Mouse (Mus musculus) neural tube, embryonic 13.5 days (tissue): ENCODE measurements around the gene Ccl17. TPM values are rescaled to one million over a fixed set of nuclear protein-coding genes. Genes with fewer than 3 reads are reported as not detected.
"Not testable (repeated sequence)": the region's sequence is repeated elsewhere in the genome, so short reads cannot be mapped to it uniquely, and the experiment has no call there.

Experiments
- ATAC-seq: fragments of 200-750 bp; cut with Nextera tagmentation; 2 replicates; pipeline ENCODE4 v1.8.0; 2017; ENCODE audit warnings: low read depth, mild to moderate bottlenecking, moderate TSS enrichment, moderate library complexity
- H3K27ac ChIP-seq: fragments of 300-500 bp; sonication (generic); replicated peaks from 2 replicates; pipeline ENCODE4 v1.5.1; 2015; ENCODE audit warnings: moderate library complexity, mild to moderate bottlenecking, inconsistent platforms
- H3K27me3 ChIP-seq: fragments of 300-500 bp; sonication (generic); 2 replicates; pipeline ENCODE4 v1.6.1; 2015; ENCODE audit warnings: mild to moderate bottlenecking, inconsistent platforms
- H3K36me3 ChIP-seq: fragments of 300-500 bp; sonication (generic); 2 replicates; pipeline ENCODE4 v1.6.1; 2015; ENCODE audit warnings: mild to moderate bottlenecking, inconsistent platforms
- H3K4me1 ChIP-seq: fragments of 300-500 bp; sonication (generic); replicated peaks from 2 replicates; pipeline ENCODE4 v1.6.1; 2015; ENCODE audit warnings: inconsistent platforms
- H3K4me2 ChIP-seq: fragments of 300-500 bp; sonication (generic); 2 replicates; pipeline ENCODE4 v1.6.1; 2015; ENCODE audit warnings: inconsistent platforms, mild to moderate bottlenecking, moderate library complexity
- H3K4me3 ChIP-seq: fragments of 300-500 bp; sonication (generic); 2 replicates; pipeline ENCODE4 v1.5.1; 2015; ENCODE audit warnings: mild to moderate bottlenecking, inconsistent platforms
- H3K9ac ChIP-seq: fragments of 300-500 bp; sonication (generic); 2 replicates; pipeline ENCODE4 v1.6.1; 2015; ENCODE audit warnings: moderate library complexity, mild to moderate bottlenecking, inconsistent platforms
- H3K9me3 ChIP-seq: fragments of 300-500 bp; sonication (generic); 2 replicates; pipeline ENCODE4 v1.6.1; 2016; ENCODE audit warnings: inconsistent platforms
- WGBS: fragments of 180-500 bp; shearing (Covaris S2); methylation state at CpG from one replicate; pipeline ENCODE4 v1.1.7; 2015; 5-methylcytosine and 5-hydroxymethylcytosine counted together
- polyA plus RNA-seq: library from polyadenylated mRNA; unstranded; fragments of >200 nt; fragmentation: Nextera tagmentation; extraction: Ambion mirVana; gene quantifications from 2 replicates; pipeline ENCODE4 v1.2.1, GENCODE M21; 2015

Gene Ccl17
- polyA plus RNA-seq, 1 experiment from 2014 or later, result not detected

DNA sequence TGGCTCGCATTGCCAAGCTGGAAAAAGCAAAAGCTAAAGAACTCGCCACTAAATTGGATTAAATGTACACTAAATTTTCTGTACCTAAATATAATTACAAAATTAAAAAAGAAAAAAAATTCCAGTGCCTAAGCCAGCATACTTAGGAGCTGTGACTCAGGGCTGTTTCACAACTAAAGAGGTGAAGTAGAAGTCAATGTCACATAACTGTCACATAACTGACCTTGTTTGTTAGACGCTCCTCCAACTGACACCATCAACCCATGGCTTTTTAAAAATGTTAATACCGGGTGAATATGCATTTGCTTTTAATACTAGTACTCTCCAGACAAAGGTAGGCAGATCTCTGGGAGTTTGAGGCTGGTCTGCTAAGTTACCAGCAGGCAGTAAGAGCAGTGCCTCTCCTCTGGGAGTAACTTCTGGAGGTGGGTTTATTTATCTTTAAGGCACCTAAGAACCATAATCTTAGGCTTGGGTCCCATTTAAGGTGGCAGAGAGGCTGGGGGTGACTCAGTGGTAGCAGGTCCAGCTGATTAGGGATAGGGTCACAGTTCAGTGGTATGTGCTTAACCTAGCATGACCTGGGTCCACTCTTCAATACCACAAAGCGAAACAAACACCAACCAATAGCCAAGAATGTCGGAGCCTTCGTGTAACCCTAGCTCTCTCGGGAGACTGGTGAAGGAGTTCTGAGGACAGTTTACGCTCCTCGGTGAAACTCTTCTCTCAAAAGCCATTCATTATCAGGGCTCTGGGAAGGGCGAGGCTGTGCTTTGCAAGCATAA is 26.4 kb downstream of the Ccl17 start:
- WGBS, result 73% methylated on average over 11 of the region's 11 CpGs
- no peaks in the 10 kb centered on the region for H3K9me3 ChIP-seq
- H3K4me1 ChIP-seq, result peaks cover 27% of the 10 kb centered on the region
- H3K36me3 ChIP-seq, result peaks cover 9% of the 10 kb centered on the region
- ATAC-seq, result no peak
- H3K27me3 ChIP-seq, result no peaks in the 10 kb centered on the region
- H3K27ac ChIP-seq, result no peak overlapping the region
- H3K9ac ChIP-seq, result peak overlapping the region; percentile 91
- peak overlapping the region; percentile 77 for H3K4me3 ChIP-seq
- H3K4me2 ChIP-seq, result peak overlapping the region; percentile 95

- H3K27ac ChIP-seq, result peak within 1 kb of the TSS; percentile 94
- H3K9me3 ChIP-seq, result no peaks in the 10 kb centered on the region
- H3K36me3 ChIP-seq, result 0 out of 2 replicates have a peak, but pooled peaks cover 6% of the 10 kb centered on the region
- H3K4me1 ChIP-seq, result peaks cover 27% of the 10 kb centered on the region
- H3K4me2 ChIP-seq, result peak within 1 kb of the TSS; percentile 95
- peak within 1 kb of the TSS; percentile 91 for H3K9ac ChIP-seq
- under 1% methylated on average over 82 of the region's 82 CpGs for WGBS
- no peaks in the 10 kb centered on the region for H3K27me3 ChIP-seq
- peak within 1 kb of the TSS; percentile 77 for H3K4me3 ChIP-seq
- peak; percentile 98 for ATAC-seq
Observed at GRCm38 (mm10) chr8:94837662-94838574, 27.7 kb downstream of the Ccl17 start, which contains the start of the genes Coq9 and Ciapin1. Gene Coq9 (plus strand): TSS chr8:94838321. Gene Ciapin1 (minus strand): TSS chr8:94838358.

GRCm38 (mm10) chr8:94838600-94838999 is 28.3 kb downstream of the Ccl17 start:
- Histone ChIP-seq H3K9me3 (no peaks in the 10 kb centered on the region), H3K27ac (peak overlapping the region; percentile 94), H3K27me3 (no peaks in the 10 kb centered on the region), H3K4me3 (peak overlapping the region; percentile 77), H3K4me1 (peaks cover 27% of the 10 kb centered on the region), H3K9ac (peak overlapping the region; percentile 91), H3K36me3 (peaks cover 12% of the 10 kb centered on the region; the same call in 1 of the 2 replicates), H3K4me2 (peak overlapping the region; percentile 95)
- peak; percentile 72 for ATAC-seq
- WGBS, result under 1% methylated on average over 24 of the region's 24 CpGs

DNA sequence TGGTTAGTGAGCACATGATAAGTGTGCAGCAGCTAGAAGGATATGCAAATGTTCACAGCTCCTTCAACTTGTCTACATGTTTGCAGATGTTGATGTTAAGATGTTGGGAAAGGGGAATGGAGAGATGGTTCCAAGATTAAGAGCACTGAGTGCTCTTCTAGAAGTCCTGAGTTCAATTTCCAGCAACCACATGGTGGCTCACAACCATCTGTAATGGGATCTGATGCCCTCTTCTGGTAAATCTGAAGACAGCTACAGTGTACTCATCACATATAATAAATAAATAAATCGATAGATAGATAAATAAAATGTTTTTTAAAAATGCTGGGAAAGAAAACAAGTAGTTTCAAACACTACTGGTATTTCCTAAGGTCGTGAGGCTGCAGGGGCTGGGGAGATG is 30.9 kb downstream of the Ccl17 start:
- no peak overlapping the region for H3K4me3 ChIP-seq
- H3K4me1 ChIP-seq, result peaks cover 21% of the 10 kb centered on the region
- no peak overlapping the region for H3K4me2 ChIP-seq
- H3K36me3 ChIP-seq, result peaks cover 33% of the 10 kb centered on the region
- 63% methylated on average over 2 of the region's 2 CpGs for WGBS
- no peaks in the 10 kb centered on the region for H3K9me3 ChIP-seq
- no peak overlapping the region for H3K27ac ChIP-seq
- H3K27me3 ChIP-seq, result no peaks in the 10 kb centered on the region
- ATAC-seq, result no peak
- no peak overlapping the region for H3K9ac ChIP-seq

DNA sequence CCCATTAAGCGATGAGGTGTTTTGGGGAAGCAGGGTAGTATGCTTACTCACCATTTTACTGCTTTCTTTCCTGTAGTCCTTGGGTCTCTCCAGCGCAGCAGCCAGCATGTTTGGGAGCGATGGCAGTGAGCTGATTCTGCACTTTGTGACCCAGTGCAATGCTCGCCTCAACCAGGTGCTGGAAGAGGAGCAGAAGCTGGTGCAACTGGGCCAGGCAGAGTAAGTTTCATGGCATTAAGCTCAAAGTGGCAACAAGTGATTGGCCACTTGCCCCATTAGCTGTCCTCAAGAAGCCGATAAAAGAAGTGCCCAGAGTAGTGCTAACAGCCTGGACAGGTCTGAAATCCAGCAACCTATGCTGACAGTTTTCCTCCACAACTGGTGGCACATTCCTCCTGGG is 39.8 kb downstream of the Ccl17 start:
- H3K9me3 ChIP-seq, result no peaks in the 10 kb centered on the region
- no peak overlapping the region for H3K4me2 ChIP-seq
- no peak overlapping the region for H3K9ac ChIP-seq
- no peaks in the 10 kb centered on the region for H3K4me1 ChIP-seq
- peaks cover 89% of the 10 kb centered on the region for H3K36me3 ChIP-seq
- no peak overlapping the region for H3K4me3 ChIP-seq
- H3K27ac ChIP-seq, result no peak overlapping the region
- 93% methylated on average over 5 of the region's 5 CpGs for WGBS
- H3K27me3 ChIP-seq, result no peaks in the 10 kb centered on the region
- ATAC-seq, result no peak

GRCm38 (mm10) chr8:94854761-94855160 is 44.5 kb downstream of the Ccl17 start:
- Histone ChIP-seq H3K36me3 (peaks cover 51% of the 10 kb centered on the region), H3K4me1 (peaks cover 19% of the 10 kb centered on the region)
- WGBS, result 86% methylated on average over 11 of the region's 11 CpGs
- not testable (repeated sequence) for ATAC-seq, H3K9me3 ChIP-seq, H3K9ac ChIP-seq, H3K27me3 ChIP-seq, H3K4me3 ChIP-seq, H3K4me2 ChIP-seq, H3K27ac ChIP-seq

- H3K4me1 ChIP-seq, result peaks cover 19% of the 10 kb centered on the region
- peak; percentile 19 for ATAC-seq
- H3K36me3 ChIP-seq, result peaks cover 51% of the 10 kb centered on the region
- H3K4me2 ChIP-seq, result peak overlapping the region; percentile 28
- peak overlapping the region; percentile 86 for H3K4me3 ChIP-seq
- H3K27ac ChIP-seq, result no peak overlapping the region
- no peaks in the 10 kb centered on the region for H3K9me3 ChIP-seq
- 32% methylated on average over 5 of the region's 5 CpGs for WGBS
- no peaks in the 10 kb centered on the region for H3K27me3 ChIP-seq
- 0 out of 2 replicates have a peak overlapping the region, but pooled peaks have one; percentile 13 for H3K9ac ChIP-seq
Observed at GRCm38 (mm10) chr8:94857011-94857345, 46.7 kb downstream of the Ccl17 start.

- peaks cover 19% of the 10 kb centered on the region for H3K4me1 ChIP-seq
- H3K27me3 ChIP-seq, result no peaks in the 10 kb centered on the region
- H3K27ac ChIP-seq, result peak within 1 kb of the TSS; percentile 73
- H3K9me3 ChIP-seq, result no peaks in the 10 kb centered on the region
- H3K9ac ChIP-seq, result peak within 1 kb of the TSS; percentile 95
- H3K4me3 ChIP-seq, result peak within 1 kb of the TSS; percentile 86
- ATAC-seq, result peak; percentile 78
- under 1% methylated on average over 68 of the region's 68 CpGs for WGBS
- peaks cover 51% of the 10 kb centered on the region for H3K36me3 ChIP-seq
- H3K4me2 ChIP-seq, result peak within 1 kb of the TSS; percentile 91
Observed at GRCm38 (mm10) chr8:94857346-94858173, 47.3 kb downstream of the Ccl17 start, which contains the start of gene Polr2c. Gene Polr2c (plus strand): TSS chr8:94857450.

- no peak overlapping the region for H3K27ac ChIP-seq
- WGBS, result 75% methylated on average over 8 of the region's 8 CpGs
- H3K27me3 ChIP-seq, result no peaks in the 10 kb centered on the region
- H3K4me3 ChIP-seq, result no peak overlapping the region
- H3K36me3 ChIP-seq, result peaks cover 65% of the 10 kb centered on the region
- H3K9me3 ChIP-seq, result no peaks in the 10 kb centered on the region
- no peak overlapping the region for H3K9ac ChIP-seq
- ATAC-seq, result no peak
- peaks cover 19% of the 10 kb centered on the region for H3K4me1 ChIP-seq
- H3K4me2 ChIP-seq, result no peak overlapping the region
Observed at GRCm38 (mm10) chr8:94861352-94861910, 51.2 kb downstream of the Ccl17 start.
